Mouse (Mus musculus) C3H10T1/2 (cell line): Measurements from ENCODE around the gene C1d. TPM values are rescaled to one million over a fixed set of nuclear protein-coding genes. Genes with fewer than 3 reads are reported as not detected.

Experiments used
- polyA plus RNA-seq, 2 experiments: library from polyadenylated mRNA; unstranded; fragments of >200 nt; fragmentation: generic; extraction: Trizol; gene quantifications; one replicate each; pipeline ENCODE4 v1.2.1; 2012; ENCODE audit warnings: missing spikeins in 2 of 2

Gene C1d
- 10 to 100 TPM in 1 of 2 experiments, 1 to 10 TPM in 1; 1.3 to 19.1 TPM for polyA plus RNA-seq

GRCm38 (mm10) chr11:17257443-17257842 is at the start of gene C1d:
TSS of gene C1d (plus strand) at chr11:17257579.

GRCm38 (mm10) chr11:17211258-17212140 is 45.9 kb upstream of the C1d start, which contains the start of gene Pno1:
TSS of gene Pno1 (minus strand) at chr11:17211568.

Other genes with a start within 250 kb of the C1d start
- gene Cnrip1, start 206.0 kb upstream of the C1d start, polyA plus RNA-seq = 1 to 10 TPM in 1 of 2 experiments, under 1 TPM in 1; 0.27 to 4.1 TPM
- gene Plek, start 205.2 kb upstream of the C1d start, polyA plus RNA-seq = under 1 TPM; 0.01 to 0.07 TPM
- gene Ppp3r1, start 98.3 kb upstream of the C1d start, polyA plus RNA-seq = 10 to 100 TPM in 1 of 2 experiments, 1 to 10 TPM in 1; 3.7 to 26.9 TPM
- 10 to 100 TPM in 1 of 2 experiments, 1 to 10 TPM in 1; 2.5 to 12.9 TPM for gene Wdr92, start 75.5 kb upstream of the C1d start, polyA plus RNA-seq
- 1 to 10 TPM; 5.0 to 7.8 TPM for gene Pno1, start 46.0 kb upstream of the C1d start, polyA plus RNA-seq